Mouse (Mus musculus) limb, embryonic 14.5 days (tissue): ENCODE data around the gene Zfp668. TPM values are rescaled to one million over a fixed set of nuclear protein-coding genes. Genes with fewer than 3 reads are reported as not detected.

Experiments used
- ATAC-seq: fragments of 200-750 bp; cut with Nextera tagmentation; 2 replicates; pipeline ENCODE4 v1.8.0; 2017; ENCODE audit warnings: low read depth, moderate number of reproducible peaks, moderate TSS enrichment; ENCODE audit not compliant: low FRiP score
- DNase-seq: peaks from one replicate; pipeline ENCODE4 v3.0.0-alpha.2; 2015; ENCODE audit warnings: low spot score
- H3K27ac ChIP-seq: fragments of 300-500 bp; sonication (generic); replicated peaks from 2 replicates; pipeline ENCODE4 v1.5.1; 2014; ENCODE audit warnings: low read depth, mild to moderate bottlenecking, low read length, moderate library complexity, mixed read lengths
- H3K27me3 ChIP-seq: fragments of 300-500 bp; sonication (generic); 2 replicates; pipeline ENCODE4 v1.6.1; 2014; ENCODE audit warnings: low read length, mixed read lengths; ENCODE audit not compliant: control insufficient read depth, insufficient read depth
- H3K36me3 ChIP-seq: fragments of 300-500 bp; sonication (generic); 2 replicates; pipeline ENCODE4 v1.6.1; 2014; ENCODE audit warnings: mild to moderate bottlenecking, low read length, moderate library complexity, mixed read lengths; ENCODE audit not compliant: control insufficient read depth, insufficient read depth
- H3K4me1 ChIP-seq: fragments of 300-500 bp; sonication (generic); 2 replicates; pipeline ENCODE4 v1.6.1; 2014; ENCODE audit warnings: antibody characterized with exemption, low read length, mixed read lengths; ENCODE audit not compliant: control insufficient read depth, insufficient read depth
- H3K4me2 ChIP-seq: fragments of 300-500 bp; sonication (generic); replicated peaks from 2 replicates; pipeline ENCODE4 v1.6.1; 2014; ENCODE audit warnings: low read depth, mild to moderate bottlenecking, low read length, moderate library complexity; ENCODE audit not compliant: severe bottlenecking
- H3K4me3 ChIP-seq: fragments of 300-500 bp; sonication (generic); replicated peaks from 2 replicates; pipeline ENCODE4 v1.5.1; 2014; ENCODE audit warnings: low read length
- H3K9ac ChIP-seq: fragments of 300-500 bp; sonication (generic); 2 replicates; pipeline ENCODE4 v1.6.1; 2014; ENCODE audit warnings: mild to moderate bottlenecking, low read depth, low read length, moderate library complexity; ENCODE audit not compliant: severe bottlenecking
- H3K9me3 ChIP-seq: fragments of 300-500 bp; sonication (generic); 2 replicates; pipeline ENCODE4 v1.6.1; 2016; ENCODE audit warnings: low read length; ENCODE audit not compliant: control insufficient read depth
- POLR2A ChIP-seq: fragments of 200-500 bp; IDR thresholded peaks from 2 replicates; pipeline ENCODE4 v1.8.0; 2012; ENCODE audit warnings: inconsistent platforms, mild to moderate bottlenecking, moderate library complexity, borderline replicate concordance; ENCODE audit not compliant: insufficient read depth, insufficient read length; ENCODE audit errors: extremely low read depth
- WGBS: fragments of 180-500 bp; shearing (Covaris S2); extraction: QIAGEN DNeasy Blood & Tissue Kit; methylation state at CpG from one replicate; pipeline ENCODE4 v1.1.7; 2014; 5-methylcytosine and 5-hydroxymethylcytosine counted together
- polyA plus RNA-seq, 2 experiments: library from polyadenylated mRNA; depleted of rRNA in 1 of 2; stranded (reverse) in 1 of 2; unstranded in 1 of 2; fragments of >200 nt; fragmentation: Nextera tagmentation in 1 of 2; extraction: Ambion mirVana in 1 of 2; gene quantifications; 2 replicates each; pipeline versions ENCODE4 v1.2.1 to v1.2.3; 2012 to 2014

The Zfp668 gene
- polyA plus RNA-seq, 2 experiments, result 10.9 to 11.0 TPM

- H3K4me2 ChIP-seq, result no peak overlapping the region
- no peak for TF ChIP-seq POLR2A
- H3K27ac ChIP-seq, result no peak overlapping the region
- no peak overlapping the region for H3K9ac ChIP-seq
- H3K4me1 ChIP-seq, result 0 out of 2 replicates have a peak, but pooled peaks cover 2% of the 10 kb centered on the region
- 74% methylated on average over 2 of the region's 2 CpGs for WGBS
- ATAC-seq (no peak), DNase-seq (no peak)
- H3K9me3 ChIP-seq, result no peaks in the 10 kb centered on the region
- H3K4me3 ChIP-seq, result no peak overlapping the region
- H3K36me3 ChIP-seq, result no peaks in the 10 kb centered on the region
- no peaks in the 10 kb centered on the region for H3K27me3 ChIP-seq
Observed at GRCm38 (mm10) chr7:127835550-127835949, 41.1 kb downstream of the Zfp668 start.

GRCm38 (mm10) chr7:127824176-127824871 is 52.3 kb downstream of the Zfp668 start, which contains the start of the genes Stx4a and Stx1b:
TSS of gene Stx4a (plus strand) at chr7:127824294.
TSS of gene Stx1b (minus strand) at chr7:127824549.
- Histone ChIP-seq H3K4me1 (peaks cover 19% of the 10 kb centered on the region), H3K9me3 (no peaks in the 10 kb centered on the region), H3K4me2 (peak within 1 kb of the TSS; percentile 56), H3K36me3 (no peaks in the 10 kb centered on the region), H3K4me3 (peak within 1 kb of the TSS; percentile 62), H3K27ac (peak within 1 kb of the TSS; percentile 48; the same call in 1 of the 2 replicates), H3K9ac (peak within 1 kb of the TSS; percentile 70), H3K27me3 (no peaks in the 10 kb centered on the region)
- ATAC-seq, result peak; percentile 84
- DNase-seq, result peak; percentile 65
- TF ChIP-seq POLR2A, result no peak
- WGBS, result 3% methylated on average over 27 of the region's 38 CpGs

GRCm38 (mm10) chr7:127823236-127824171 is 53.1 kb downstream of the Zfp668 start:
- DNase-seq, result no peak
- Histone ChIP-seq H3K4me3 (peak overlapping the region; percentile 62), H3K36me3 (0 out of 2 replicates have a peak, but pooled peaks cover 4% of the 10 kb centered on the region), H3K9me3 (no peaks in the 10 kb centered on the region), H3K27ac (peak overlapping the region; percentile 48; the same call in 1 of the 2 replicates), H3K4me2 (peak overlapping the region; percentile 56), H3K9ac (peak overlapping the region; percentile 70), H3K27me3 (no peaks in the 10 kb centered on the region), H3K4me1 (peaks cover 19% of the 10 kb centered on the region)
- no peak for TF ChIP-seq POLR2A
- 0 out of 2 replicates have a peak, but pooled peaks have one; percentile 3 for ATAC-seq
- WGBS, result 46% methylated on average over 7 of the region's 11 CpGs

- H3K27ac ChIP-seq, result no peak overlapping the region
- no peak overlapping the region for H3K9ac ChIP-seq
- H3K4me2 ChIP-seq, result no peak overlapping the region
- 72% methylated on average over 3 of the region's 3 CpGs for WGBS
- no peaks in the 10 kb centered on the region for H3K9me3 ChIP-seq
- H3K4me1 ChIP-seq, result peaks cover 19% of the 10 kb centered on the region
- no peak overlapping the region for H3K4me3 ChIP-seq
- no peak for TF ChIP-seq POLR2A
- H3K27me3 ChIP-seq, result no peaks in the 10 kb centered on the region
- DNase-seq (no peak), ATAC-seq (no peak)
- H3K36me3 ChIP-seq, result 0 out of 2 replicates have a peak, but pooled peaks cover 9% of the 10 kb centered on the region
Observed at GRCm38 (mm10) chr7:127822494-127822893, 54.1 kb downstream of the Zfp668 start.

GRCm38 (mm10) chr7:127820836-127821509 is 55.7 kb downstream of the Zfp668 start:
- WGBS, result 74% methylated on average over 11 of the region's 13 CpGs
- Histone ChIP-seq H3K9me3 (no peaks in the 10 kb centered on the region), H3K36me3 (0 out of 2 replicates have a peak, but pooled peaks cover 9% of the 10 kb centered on the region), H3K9ac (no peak overlapping the region), H3K4me1 (peaks cover 19% of the 10 kb centered on the region), H3K27me3 (no peaks in the 10 kb centered on the region), H3K4me2 (no peak overlapping the region), H3K27ac (no peak overlapping the region), H3K4me3 (no peak overlapping the region)
- DNase-seq, result no peak
- TF ChIP-seq POLR2A, result no peak
- ATAC-seq, result no peak
